Mouse (Mus musculus) forebrain, embryonic 16.5 days (tissue): Measurements from ENCODE around the gene Igfbp5. TPM values are rescaled to one million over a fixed set of nuclear protein-coding genes. Genes with fewer than 3 reads are reported as not detected.

ENCODE experiments used
- ATAC-seq: fragments of 200-750 bp; cut with Nextera tagmentation; 2 replicates; pipeline ENCODE4 v1.8.0; 2017; ENCODE audit warnings: mild to moderate bottlenecking, moderate library complexity
- H3K27ac ChIP-seq: fragments of 300-500 bp; sonication (generic); 2 replicates; pipeline ENCODE4 v1.5.1; 2014; ENCODE audit warnings: low read length, control low read depth
- H3K27me3 ChIP-seq: fragments of 300-500 bp; sonication (generic); replicated peaks from 2 replicates; pipeline ENCODE4 v1.6.1; 2014; ENCODE audit warnings: low read length; ENCODE audit not compliant: control insufficient read depth, insufficient read depth
- H3K36me3 ChIP-seq: fragments of 300-500 bp; sonication (generic); 2 replicates; pipeline ENCODE4 v1.6.1; 2014; ENCODE audit not compliant: control insufficient read depth, insufficient read depth
- H3K4me1 ChIP-seq: fragments of 300-500 bp; sonication (generic); replicated peaks from 2 replicates; pipeline ENCODE4 v1.6.1; 2014; ENCODE audit warnings: low read length; ENCODE audit not compliant: control insufficient read depth, insufficient read depth
- H3K4me2 ChIP-seq: fragments of 300-500 bp; sonication (generic); 2 replicates; pipeline ENCODE4 v1.6.1; 2014; ENCODE audit warnings: mild to moderate bottlenecking, low read length, control low read depth
- H3K4me3 ChIP-seq: fragments of 300-500 bp; sonication (generic); replicated peaks from 2 replicates; pipeline ENCODE4 v1.5.1; 2014; ENCODE audit warnings: mild to moderate bottlenecking, low read length, control low read depth
- H3K9ac ChIP-seq: fragments of 300-500 bp; sonication (generic); replicated peaks from 2 replicates; pipeline ENCODE4 v1.6.1; 2014; ENCODE audit warnings: low read depth, low read length, control low read depth
- H3K9me3 ChIP-seq: fragments of 300-500 bp; sonication (generic); 2 replicates; pipeline ENCODE4 v1.6.1; 2016; ENCODE audit warnings: low read length; ENCODE audit not compliant: control insufficient read depth
- WGBS: fragments of 180-500 bp; shearing (Covaris S2); extraction: QIAGEN DNeasy Blood & Tissue Kit; methylation state at CpG from one replicate; pipeline ENCODE4 v1.1.7; 2014; 5-methylcytosine and 5-hydroxymethylcytosine counted together
- polyA plus RNA-seq: library from polyadenylated mRNA; unstranded; fragments of >200 nt; fragmentation: Nextera tagmentation; extraction: Ambion mirVana; gene quantifications from 2 replicates; pipeline ENCODE4 v1.2.1, GENCODE M21; 2015

Igfbp5 gene
- polyA plus RNA-seq: 26.8 and 31.0 TPM in 2 replicates

DNA sequence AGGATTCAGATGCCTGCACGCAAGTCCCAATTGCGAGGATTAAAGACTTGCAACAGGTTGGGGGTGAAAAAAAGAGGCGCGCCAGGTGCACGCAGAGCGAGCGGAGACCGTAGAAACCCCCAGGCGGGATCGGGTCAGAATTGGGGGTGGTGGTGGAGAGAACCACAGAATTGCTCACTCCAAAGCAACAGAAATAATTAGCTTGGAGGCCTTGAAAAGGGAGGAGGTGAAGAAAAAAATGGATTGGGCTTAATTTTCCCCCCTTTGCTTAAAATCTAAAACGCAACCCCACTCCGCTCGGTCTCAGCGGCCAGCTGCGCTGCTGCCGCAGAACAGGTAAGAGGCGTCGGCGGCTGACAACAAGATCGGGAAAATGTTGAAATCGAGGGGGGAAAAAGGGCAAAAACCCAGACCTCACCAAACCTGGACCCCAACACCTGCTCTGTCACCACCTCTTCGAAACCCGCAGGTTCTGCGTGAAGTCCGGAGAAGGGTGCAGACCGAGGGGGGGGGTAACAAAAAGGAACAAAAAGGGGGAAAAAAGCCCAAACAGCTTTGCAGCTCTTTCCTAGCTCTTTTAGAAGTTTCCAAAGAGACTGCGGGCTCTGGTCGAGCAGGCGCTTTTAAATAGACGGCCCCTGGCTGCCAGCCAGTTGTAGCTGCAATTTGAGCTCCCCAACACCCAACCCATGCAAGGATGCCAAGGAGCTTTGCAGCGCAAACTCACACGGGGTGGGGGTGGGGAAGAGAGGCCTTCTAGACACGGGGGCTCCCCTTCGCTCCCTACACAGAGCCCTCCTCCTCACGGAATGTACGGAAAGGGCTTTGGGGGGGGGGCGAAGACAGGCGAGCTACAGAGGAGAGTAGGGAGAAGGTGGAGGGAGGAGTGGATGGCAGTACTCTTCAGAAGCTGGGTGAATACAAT lies at the start of gene Igfbp5:
Gene Igfbp5, minus strand, starts transcription at position 598 of the 925 bp plus-strand sequence.
- Histone ChIP-seq H3K9ac (peak within 1 kb of the TSS; percentile 60), H3K36me3 (no peaks in the 10 kb centered on the region), H3K27ac (peak within 1 kb of the TSS; percentile 56), H3K4me1 (peaks cover 48% of the 10 kb centered on the region), H3K4me2 (peak within 1 kb of the TSS; percentile 96), H3K9me3 (no peaks in the 10 kb centered on the region), H3K27me3 (no peaks in the 10 kb centered on the region), H3K4me3 (peak within 1 kb of the TSS; percentile 57)
- peak; percentile 32 for ATAC-seq
- WGBS: under 1% methylated on average over 38 of the region's 38 CpGs

DNA sequence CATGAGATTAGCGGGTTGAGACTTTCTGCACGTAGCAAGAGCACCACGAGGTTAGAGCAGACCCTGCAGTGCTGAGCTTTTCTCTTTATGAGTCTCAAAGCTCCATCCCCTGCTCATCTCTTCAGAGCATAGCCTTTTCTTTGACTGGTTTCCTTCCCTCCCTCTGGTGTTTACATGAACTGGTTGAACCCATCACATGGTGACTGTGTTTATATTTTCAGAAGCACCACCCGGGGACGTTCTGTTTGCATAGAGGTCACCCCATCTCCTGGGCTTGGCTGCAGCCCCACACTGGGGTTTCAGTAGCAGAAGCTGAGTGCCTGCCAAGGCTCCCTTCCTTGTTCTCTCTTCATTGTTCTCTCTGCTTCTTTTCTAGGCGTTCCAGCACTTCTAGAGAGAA lies 40.1 kb upstream of the Igfbp5 start:
- no peaks in the 10 kb centered on the region for H3K27me3 ChIP-seq
- ATAC-seq: no peak

DNA sequence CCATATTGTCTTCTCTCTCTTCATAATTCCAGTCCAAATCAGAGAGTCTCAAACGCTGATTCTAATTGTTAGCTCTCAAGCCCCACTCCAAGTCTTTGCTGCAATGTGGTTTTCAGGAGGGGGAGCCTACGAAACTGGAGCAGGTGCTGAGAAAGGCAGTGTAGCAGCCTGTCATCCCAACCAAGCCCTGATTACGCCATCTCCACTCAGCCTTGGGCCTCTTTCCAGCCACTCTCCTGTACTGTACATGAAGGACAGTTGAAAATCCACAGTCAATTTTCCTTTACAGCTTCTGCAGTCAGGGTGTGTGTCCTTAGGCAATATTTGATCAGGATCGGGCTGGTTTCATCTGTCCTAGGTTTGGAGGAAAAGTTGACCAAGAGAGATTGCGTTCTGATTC lies 38.4 kb upstream of the Igfbp5 start:
- no peaks in the 10 kb centered on the region for H3K27me3 ChIP-seq
- no peak for ATAC-seq
- H3K27ac ChIP-seq: no peak overlapping the region
- no peak overlapping the region for H3K4me2 ChIP-seq
- H3K4me3 ChIP-seq: no peak overlapping the region
- no peaks in the 10 kb centered on the region for H3K9me3 ChIP-seq
- H3K4me1 ChIP-seq: no peaks in the 10 kb centered on the region
- no peaks in the 10 kb centered on the region for H3K36me3 ChIP-seq
- WGBS: 87% methylated on average over 5 of the region's 5 CpGs
- no peak overlapping the region for H3K9ac ChIP-seq

More for the DNA sequence above, 40.1 kb upstream of the Igfbp5 start:
- Histone ChIP-seq H3K36me3 (no peaks in the 10 kb centered on the region), H3K9me3 (no peaks in the 10 kb centered on the region), H3K9ac (no peak overlapping the region), H3K4me2 (no peak overlapping the region), H3K4me3 (no peak overlapping the region), H3K27ac (no peak overlapping the region), H3K4me1 (no peaks in the 10 kb centered on the region)
- 71% methylated on average over 6 of the region's 6 CpGs for WGBS

DNA sequence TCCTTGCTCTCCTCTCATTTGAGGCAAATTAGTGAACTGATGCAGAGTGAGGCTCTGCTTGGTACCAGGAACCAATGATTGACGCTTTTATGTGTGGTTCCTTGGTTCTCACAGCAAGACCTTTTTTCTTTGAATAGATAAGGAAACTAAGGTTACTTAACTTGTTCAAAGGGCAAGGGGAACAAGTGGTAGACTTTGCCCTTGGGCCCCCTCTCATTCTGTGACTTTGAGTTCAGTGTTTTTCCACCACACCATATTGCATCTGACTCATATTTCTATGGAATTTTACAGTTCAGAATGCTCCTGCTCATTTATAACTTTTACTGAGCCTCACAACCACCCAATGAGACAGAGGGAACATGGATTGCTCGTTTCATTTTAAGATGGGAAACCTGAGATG lies 21.1 kb upstream of the Igfbp5 start:
- no peak overlapping the region for H3K9ac ChIP-seq
- WGBS: 66% methylated on average over 2 of the region's 2 CpGs

DNA sequence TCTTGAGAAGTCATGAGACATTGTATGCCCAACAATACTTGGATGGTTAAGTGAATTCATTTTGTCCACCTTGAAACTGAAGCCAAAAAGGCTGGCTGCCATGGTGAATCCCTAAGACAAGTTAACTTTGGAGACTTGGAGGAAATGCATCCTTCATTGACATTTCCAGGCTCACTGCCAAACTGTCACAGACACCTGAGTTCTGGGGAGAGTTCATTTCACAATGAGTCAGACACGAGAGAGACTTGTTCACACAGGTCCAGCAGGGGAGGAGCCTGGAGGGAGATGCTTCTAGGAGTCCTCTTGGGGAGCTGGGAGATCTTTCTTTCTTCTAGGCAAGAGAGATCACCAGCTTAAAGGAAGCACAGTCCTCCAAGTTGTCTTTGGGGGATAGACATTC lies 13.2 kb upstream of the Igfbp5 start:
- Histone ChIP-seq H3K27me3 (no peaks in the 10 kb centered on the region), H3K4me2 (no peak overlapping the region), H3K9ac (no peak overlapping the region), H3K9me3 (no peaks in the 10 kb centered on the region), H3K4me1 (no peaks in the 10 kb centered on the region), H3K4me3 (no peak overlapping the region), H3K27ac (no peak overlapping the region), H3K36me3 (no peaks in the 10 kb centered on the region)
- ATAC-seq: no peak
- WGBS: 48% methylated on average over 1 of the region's 1 CpGs

More for the DNA sequence above, 21.1 kb upstream of the Igfbp5 start:
- H3K27ac ChIP-seq: no peak overlapping the region
- no peak for ATAC-seq
- H3K36me3 ChIP-seq: no peaks in the 10 kb centered on the region
- no peak overlapping the region for H3K4me3 ChIP-seq
- H3K9me3 ChIP-seq: no peaks in the 10 kb centered on the region
- H3K4me2 ChIP-seq: no peak overlapping the region
- H3K4me1 ChIP-seq: no peaks in the 10 kb centered on the region
- no peaks in the 10 kb centered on the region for H3K27me3 ChIP-seq

DNA sequence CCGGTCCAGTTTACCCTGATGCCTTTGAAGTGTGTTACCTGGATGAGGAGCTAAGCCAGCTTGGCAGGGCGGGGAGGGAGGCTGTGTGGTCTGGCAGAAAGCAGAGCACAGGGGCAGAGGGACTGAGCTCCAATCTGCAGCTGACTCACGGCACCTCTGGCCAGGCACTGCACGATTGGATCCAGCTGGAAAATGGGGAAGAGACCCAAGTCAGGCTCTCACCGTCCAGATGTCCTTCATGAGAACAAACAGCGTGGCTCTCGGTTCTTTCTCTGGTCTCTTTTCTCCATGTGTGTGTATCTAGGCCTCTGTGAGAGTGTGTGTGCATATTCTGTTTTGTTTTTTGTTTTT lies 11.1 kb upstream of the Igfbp5 start:
- WGBS: 88% methylated on average over 7 of the region's 7 CpGs

DNA sequence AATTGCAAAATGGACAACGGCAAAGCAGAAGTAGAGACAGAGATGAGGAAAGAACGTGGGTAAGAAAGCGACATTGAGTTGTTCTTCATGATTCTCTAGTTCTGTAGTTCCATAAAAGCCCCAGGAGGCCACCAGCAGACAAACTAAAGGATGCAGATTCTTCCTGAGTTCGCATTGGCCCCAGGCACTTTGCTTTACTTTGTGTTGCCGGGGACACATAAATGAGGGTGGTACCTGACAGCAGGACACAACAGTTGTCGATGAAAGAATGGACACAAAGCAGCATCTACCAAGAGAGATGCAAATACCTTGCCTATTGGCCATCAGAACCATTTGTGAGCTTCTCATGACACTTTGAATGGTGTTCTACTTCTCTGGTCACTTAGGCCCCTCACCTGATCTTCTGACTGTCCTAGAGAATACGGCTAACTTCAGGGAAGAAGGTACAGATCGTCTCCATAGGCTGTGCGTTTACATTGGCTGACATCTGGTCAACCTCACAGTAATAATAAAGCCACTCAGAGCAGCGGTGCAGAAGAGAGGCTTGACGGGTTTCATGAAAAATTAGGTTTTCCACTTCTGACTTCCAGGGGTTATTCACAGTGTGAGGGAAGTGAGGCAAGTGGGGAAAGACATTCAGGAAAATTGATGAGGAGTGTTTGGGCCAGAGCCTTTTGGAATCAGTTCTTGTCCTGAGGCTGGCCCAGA lies 10.6 kb upstream of the Igfbp5 start:
- 89% methylated on average over 11 of the region's 11 CpGs for WGBS
- Histone ChIP-seq H3K9ac (no peak overlapping the region), H3K27ac (no peak overlapping the region), H3K27me3 (no peaks in the 10 kb centered on the region), H3K4me3 (no peak overlapping the region), H3K36me3 (no peaks in the 10 kb centered on the region), H3K9me3 (no peaks in the 10 kb centered on the region), H3K4me1 (no peaks in the 10 kb centered on the region), H3K4me2 (no peak overlapping the region)
- ATAC-seq: no peak

More for the DNA sequence above, 11.1 kb upstream of the Igfbp5 start:
- no peak overlapping the region for H3K27ac ChIP-seq
- H3K9me3 ChIP-seq: no peaks in the 10 kb centered on the region
- H3K4me1 ChIP-seq: no peaks in the 10 kb centered on the region
- no peak overlapping the region for H3K4me3 ChIP-seq
- no peak overlapping the region for H3K9ac ChIP-seq
- no peak overlapping the region for H3K4me2 ChIP-seq
- ATAC-seq: no peak
- H3K27me3 ChIP-seq: no peaks in the 10 kb centered on the region
- no peaks in the 10 kb centered on the region for H3K36me3 ChIP-seq

DNA sequence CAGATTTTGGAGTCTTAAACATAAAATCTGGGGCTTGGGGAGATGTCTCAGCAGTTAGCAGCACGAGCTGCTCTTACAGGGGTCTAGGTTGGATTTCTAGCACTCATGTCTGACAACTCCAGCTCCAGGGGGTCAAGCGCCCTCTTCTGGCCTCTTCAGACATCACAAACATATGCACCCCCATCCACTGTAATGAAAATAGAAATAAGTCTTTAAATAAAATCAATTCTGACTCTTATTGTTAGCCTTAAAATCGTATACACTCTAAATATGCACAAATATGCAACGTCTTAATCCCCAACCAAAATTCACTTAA lies 4.6 kb upstream of the Igfbp5 start:
- Histone ChIP-seq H3K4me3 (no peak overlapping the region), H3K4me2 (no peak overlapping the region), H3K27ac (no peak overlapping the region), H3K36me3 (no peaks in the 10 kb centered on the region), H3K9ac (no peak overlapping the region), H3K4me1 (peaks cover 13% of the 10 kb centered on the region), H3K9me3 (no peaks in the 10 kb centered on the region), H3K27me3 (no peaks in the 10 kb centered on the region)
- no peak for ATAC-seq
- 63% methylated on average over 4 of the region's 4 CpGs for WGBS

DNA sequence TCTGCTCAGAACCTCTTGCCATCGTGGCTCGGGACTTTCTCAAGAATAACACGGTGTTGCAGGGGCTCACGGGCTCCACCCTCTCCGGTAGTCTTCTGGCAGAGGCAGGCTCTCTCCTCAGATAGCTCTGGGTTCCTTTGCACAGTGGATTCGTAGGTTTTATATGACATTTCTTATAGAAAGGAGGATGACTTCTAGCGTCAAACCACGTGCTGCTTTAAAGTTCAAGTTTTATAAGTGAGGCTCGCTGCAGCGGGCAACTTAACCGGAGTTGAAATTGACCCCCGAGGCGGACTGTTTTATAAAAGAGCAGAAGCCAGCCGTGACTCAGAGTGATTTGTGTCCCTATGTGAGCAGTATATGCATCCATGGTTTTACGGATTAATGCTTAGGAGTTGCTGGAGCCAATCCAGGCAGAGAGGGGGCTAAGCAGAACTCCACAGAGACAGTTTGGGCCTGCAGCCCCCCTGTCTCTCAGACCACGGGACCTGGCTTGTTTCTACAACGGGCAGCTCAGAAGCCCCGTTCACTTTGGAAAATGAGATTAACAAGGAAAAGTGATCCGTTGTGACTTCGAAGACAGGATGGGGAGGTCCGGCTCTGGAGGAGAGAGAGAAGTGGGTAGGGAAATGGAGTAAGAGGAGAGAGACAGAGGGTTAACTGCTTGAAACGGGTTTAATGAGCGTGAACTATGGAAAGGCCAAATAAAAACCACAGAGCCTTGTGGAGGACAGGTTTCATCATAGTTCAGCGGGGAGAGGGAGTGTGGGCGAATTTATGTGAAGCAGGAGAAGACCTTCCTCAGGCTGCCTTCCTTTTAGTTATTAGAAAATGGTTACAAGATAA lies 4.0 kb upstream of the Igfbp5 start:
- no peak for ATAC-seq
- 71% methylated on average over 25 of the region's 25 CpGs for WGBS
- H3K27ac ChIP-seq: no peak overlapping the region
- H3K4me2 ChIP-seq: no peak overlapping the region
- H3K4me3 ChIP-seq: no peak overlapping the region
- H3K4me1 ChIP-seq: peaks cover 18% of the 10 kb centered on the region
- H3K9ac ChIP-seq: no peak overlapping the region
- no peaks in the 10 kb centered on the region for H3K27me3 ChIP-seq
- no peaks in the 10 kb centered on the region for H3K36me3 ChIP-seq
- no peaks in the 10 kb centered on the region for H3K9me3 ChIP-seq
